Mouse (Mus musculus) liver, embryonic 11.5 days (tissue): Measurements from ENCODE around the gene Dsn1. TPM values are rescaled to one million over a fixed set of nuclear protein-coding genes. Genes with fewer than 3 reads are reported as not detected.

Source experiments
- ATAC-seq: fragments of 200-750 bp; cut with Nextera tagmentation; replicated peaks from 2 replicates; pipeline ENCODE4 v1.8.0; 2017; ENCODE audit warnings: moderate number of reproducible peaks, mild to moderate bottlenecking, moderate TSS enrichment, moderate library complexity; ENCODE audit not compliant: low FRiP score
- DNase-seq: peaks from one replicate; pipeline ENCODE4 v3.0.0-alpha.2; 2017; ENCODE audit warnings: low spot score
- H3K27ac ChIP-seq: fragments of 300-500 bp; sonication (generic); 2 replicates; pipeline ENCODE4 v1.5.1; 2014; ENCODE audit warnings: mild to moderate bottlenecking, low read depth, low read length, control low read depth
- H3K27me3 ChIP-seq: fragments of 300-500 bp; sonication (generic); replicated peaks from 2 replicates; pipeline ENCODE4 v1.6.1; 2014; ENCODE audit warnings: low read length, mixed read lengths; ENCODE audit not compliant: control insufficient read depth, insufficient read depth
- H3K36me3 ChIP-seq: fragments of 300-500 bp; sonication (generic); 2 replicates; pipeline ENCODE4 v1.6.1; 2014; ENCODE audit warnings: mild to moderate bottlenecking, low read length, moderate library complexity, mixed read lengths; ENCODE audit not compliant: control insufficient read depth, insufficient read depth
- H3K4me1 ChIP-seq: fragments of 300-500 bp; sonication (generic); replicated peaks from 2 replicates; pipeline ENCODE4 v1.6.1; 2014; ENCODE audit warnings: low read length, mixed read lengths; ENCODE audit not compliant: control insufficient read depth, insufficient read depth
- H3K4me2 ChIP-seq: fragments of 300-500 bp; sonication (generic); 2 replicates; pipeline ENCODE4 v1.6.1; 2014; ENCODE audit warnings: mild to moderate bottlenecking, control low read depth, moderate library complexity
- H3K4me3 ChIP-seq: fragments of 300-500 bp; sonication (generic); 2 replicates; pipeline ENCODE4 v1.5.1; 2014; ENCODE audit warnings: low read depth, low read length, control low read depth
- H3K9ac ChIP-seq: fragments of 300-500 bp; sonication (generic); 2 replicates; pipeline ENCODE4 v1.6.1; 2014; ENCODE audit warnings: low read depth, low read length, control low read depth
- H3K9me3 ChIP-seq: fragments of 300-500 bp; sonication (generic); 2 replicates; pipeline ENCODE4 v1.6.1; 2016; ENCODE audit warnings: low read length, inconsistent platforms, mixed read lengths; ENCODE audit not compliant: control insufficient read depth
- WGBS: fragments of 180-500 bp; shearing (Covaris S2); extraction: QIAGEN DNeasy Blood & Tissue Kit; methylation state at CpG from one replicate; pipeline ENCODE4 v1.1.7; 2014; 5-methylcytosine and 5-hydroxymethylcytosine counted together
- polyA plus RNA-seq: library from polyadenylated mRNA; unstranded; fragments of >200 nt; fragmentation: Nextera tagmentation; extraction: Ambion mirVana; gene quantifications from 2 replicates; pipeline ENCODE4 v1.2.1, GENCODE M21; 2014

Dsn1 gene
- polyA plus RNA-seq, 1 experiment from 2014 or later, result 45.0 TPM

DNA sequence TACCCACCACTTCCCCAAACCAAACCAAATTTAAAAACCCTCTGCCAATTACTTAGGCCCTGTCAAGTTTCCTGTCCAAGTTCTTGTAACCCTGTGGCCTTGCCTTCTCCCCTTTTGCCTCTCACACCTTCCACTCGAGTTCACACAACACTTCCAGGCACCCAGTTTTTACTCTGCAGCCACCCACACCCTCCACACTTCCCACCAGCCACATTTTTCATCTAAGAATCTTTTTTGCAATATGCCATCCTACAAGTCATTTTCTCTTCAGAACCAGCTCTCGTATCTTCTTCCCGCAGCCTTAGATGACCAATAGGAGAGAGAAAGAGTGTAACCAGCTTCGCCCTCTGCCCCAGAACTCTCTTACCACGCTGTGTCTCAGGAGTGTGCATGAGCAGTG, 52.5 kb downstream of the Dsn1 start:
- peaks cover 17% of the 10 kb centered on the region for H3K4me1 ChIP-seq
- no peaks in the 10 kb centered on the region for H3K36me3 ChIP-seq
- DNase-seq (no peak), ATAC-seq (no peak)
- no peaks in the 10 kb centered on the region for H3K27me3 ChIP-seq
- no peak overlapping the region for H3K9ac ChIP-seq
- H3K4me3 ChIP-seq, result no peak overlapping the region
- 88% methylated on average over 5 of the region's 5 CpGs for WGBS
- no peak overlapping the region for H3K27ac ChIP-seq
- no peak overlapping the region for H3K4me2 ChIP-seq
- H3K9me3 ChIP-seq, result no peaks in the 10 kb centered on the region

DNA sequence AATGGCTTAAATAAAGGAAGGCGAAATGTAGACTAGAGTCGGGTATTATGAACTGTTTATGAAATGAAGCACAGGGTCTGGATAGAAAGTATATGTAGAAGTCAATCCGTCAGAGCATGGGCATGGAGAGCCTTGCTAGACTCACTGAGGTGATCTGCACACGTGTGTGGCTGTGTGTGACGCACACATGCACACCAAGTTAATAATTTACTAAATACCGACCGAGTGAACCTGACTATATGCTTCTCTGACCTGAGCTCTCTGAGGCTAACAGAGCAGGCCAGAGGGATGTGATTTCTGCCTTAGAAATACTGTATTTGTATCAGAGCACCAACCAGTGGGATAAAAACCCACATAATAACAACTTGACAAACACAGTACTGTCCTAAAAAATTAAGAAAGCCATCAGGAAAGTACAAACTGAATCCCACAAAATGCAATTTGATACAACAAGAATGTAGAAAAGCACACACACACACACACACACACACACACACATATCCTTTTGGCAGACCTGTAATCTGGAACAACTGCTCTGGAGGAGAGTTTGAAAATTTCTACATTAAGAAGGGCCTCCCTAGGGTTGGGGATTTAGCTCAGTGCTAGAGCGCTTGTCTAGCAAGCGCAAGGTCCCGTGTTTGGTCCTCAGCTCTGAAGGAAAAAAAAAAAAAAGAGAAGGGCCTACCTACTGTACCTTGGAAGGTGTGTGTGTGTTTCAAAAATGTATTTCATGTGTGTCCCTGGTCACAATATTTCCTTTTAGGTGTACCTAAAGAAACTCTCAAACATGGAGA, 55.5 kb downstream of the Dsn1 start:
- H3K9me3 ChIP-seq, result no peaks in the 10 kb centered on the region
- H3K27me3 ChIP-seq, result no peaks in the 10 kb centered on the region
- no peak overlapping the region for H3K27ac ChIP-seq
- DNase-seq (no peak), ATAC-seq (peak; percentile 59; the same call in 1 of the 2 replicates)
- H3K4me3 ChIP-seq, result no peak overlapping the region
- WGBS, result 84% methylated on average over 10 of the region's 10 CpGs
- peaks cover 6% of the 10 kb centered on the region; the same call in 1 of the 2 replicates for H3K36me3 ChIP-seq
- H3K4me2 ChIP-seq, result no peak overlapping the region
- no peak overlapping the region for H3K9ac ChIP-seq
- peaks cover 2% of the 10 kb centered on the region for H3K4me1 ChIP-seq

GRCm38 (mm10) chr2:156950816-156951215, 56.1 kb downstream of the Dsn1 start:
- Histone ChIP-seq H3K4me3 (no peak overlapping the region), H3K4me2 (no peak overlapping the region), H3K9me3 (no peaks in the 10 kb centered on the region), H3K36me3 (peaks cover 6% of the 10 kb centered on the region; the same call in 1 of the 2 replicates), H3K27ac (no peak overlapping the region), H3K9ac (no peak overlapping the region), H3K27me3 (no peaks in the 10 kb centered on the region), H3K4me1 (no peaks in the 10 kb centered on the region; the same call in 1 of the 2 replicates)
- DNase-seq, result no peak
- ATAC-seq, result no peak
- 93% methylated on average over 3 of the region's 3 CpGs for WGBS

Other genes starting within 250 kb of the Dsn1 start
- gene Myl9, start 231.7 kb downstream of the Dsn1 start, polyA plus RNA-seq, result 98.9 and 115 TPM in 2 replicates
- 33.3 and 40.0 TPM in 2 replicates for gene Tgif2, start 167.1 kb downstream of the Dsn1 start, polyA plus RNA-seq
- gene 4930518I15Rik, start 149.2 kb downstream of the Dsn1 start, polyA plus RNA-seq, result 3.6 and 5.1 TPM in 2 replicates
- gene Rab5if, start 144.0 kb downstream of the Dsn1 start, polyA plus RNA-seq, result 247 and 278 TPM in 2 replicates
- 11.6 and 11.9 TPM in 2 replicates for gene Sla2, start 120.0 kb downstream of the Dsn1 start, polyA plus RNA-seq
- gene Ndrg3, start 15.1 kb downstream of the Dsn1 start, polyA plus RNA-seq, result 58.9 and 68.3 TPM in 2 replicates
- gene Soga1, start 72.1 kb upstream of the Dsn1 start, polyA plus RNA-seq, result 4.0 and 5.3 TPM in 2 replicates
- not detected in 2 replicates for gene Tldc2, start 79.9 kb upstream of the Dsn1 start, polyA plus RNA-seq
- 33.1 and 33.2 TPM in 2 replicates for gene Samhd1, start 128.1 kb upstream of the Dsn1 start, polyA plus RNA-seq
- gene Rbl1, start 197.4 kb upstream of the Dsn1 start, polyA plus RNA-seq, result 29.2 and 33.7 TPM in 2 replicates